Mouse (Mus musculus) olfactory bulb, adult 2 months (tissue): Measurements from ENCODE around the gene D1Ertd622e.

Experiments
- CTCF ChIP-seq: fragments of 200-500 bp; IDR thresholded peaks from 2 replicates; pipeline ENCODE4 v1.5.1; 2012; ENCODE audit warnings: low read depth, mild to moderate bottlenecking, low read length, moderate library complexity; ENCODE audit not compliant: insufficient read depth
- POLR2A ChIP-seq: fragments of 200-500 bp; IDR thresholded peaks from 2 replicates; pipeline ENCODE4 v1.6.1; 2012; ENCODE audit warnings: mild to moderate bottlenecking, low read depth, low read length, moderate library complexity; ENCODE audit not compliant: insufficient read depth

DNA sequence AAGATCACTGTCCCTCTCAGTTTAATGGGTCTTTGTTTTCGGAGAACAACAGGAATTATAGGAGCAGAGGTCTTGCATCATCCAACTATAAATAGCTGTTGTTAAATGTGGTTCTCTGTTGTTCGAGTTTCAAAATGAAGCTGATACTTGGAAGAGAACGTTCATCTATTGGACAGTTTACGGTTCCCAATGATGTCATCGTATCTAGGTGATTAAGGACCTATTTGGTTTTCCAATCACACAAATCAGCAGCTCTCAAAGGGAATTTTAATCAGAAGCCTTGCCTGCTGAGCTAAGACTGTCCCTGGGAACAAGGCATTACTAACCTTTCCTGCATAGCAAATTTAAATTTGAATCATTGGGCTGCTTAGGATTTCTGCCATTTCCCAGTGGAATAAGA lies 31.7 kb downstream of the D1Ertd622e start:
- TF ChIP-seq POLR2A: no peak
- TF ChIP-seq CTCF: no peak
